Mouse (Mus musculus) forebrain, embryonic 11.5 days (tissue): ENCODE data around the gene Kxd1. TPM values are rescaled to one million over a fixed set of nuclear protein-coding genes. Genes with fewer than 3 reads are reported as not detected.

Source experiments
- ATAC-seq: fragments of 200-750 bp; cut with Nextera tagmentation; replicated peaks from 2 replicates; pipeline ENCODE4 v1.8.0; 2017; ENCODE audit warnings: moderate TSS enrichment; ENCODE audit not compliant: low FRiP score
- DNase-seq: peaks from one replicate; pipeline ENCODE4 v3.0.0-alpha.2; 2017; ENCODE audit warnings: low spot score
- H3K27ac ChIP-seq: fragments of 300-500 bp; sonication (generic); 2 replicates; pipeline ENCODE4 v1.5.1; 2014; ENCODE audit warnings: low read depth, low read length
- H3K27me3 ChIP-seq: fragments of 300-500 bp; sonication (generic); 2 replicates; pipeline ENCODE4 v1.6.1; 2014; ENCODE audit warnings: mild to moderate bottlenecking, low read length, mixed read lengths; ENCODE audit not compliant: control insufficient read depth, insufficient read depth
- H3K36me3 ChIP-seq: fragments of 300-500 bp; sonication (generic); 2 replicates; pipeline ENCODE4 v1.6.1; 2014; ENCODE audit warnings: mild to moderate bottlenecking, low read length, moderate library complexity, mixed read lengths; ENCODE audit not compliant: control insufficient read depth, insufficient read depth
- H3K4me1 ChIP-seq: fragments of 300-500 bp; sonication (generic); replicated peaks from 2 replicates; pipeline ENCODE4 v1.6.1; 2014; ENCODE audit warnings: low read length, mixed read lengths; ENCODE audit not compliant: control insufficient read depth, insufficient read depth
- H3K4me2 ChIP-seq: fragments of 300-500 bp; sonication (generic); 2 replicates; pipeline ENCODE4 v1.6.1; 2014; ENCODE audit warnings: low read depth, mild to moderate bottlenecking, low read length, moderate library complexity, mixed read lengths; ENCODE audit not compliant: severe bottlenecking
- H3K4me3 ChIP-seq: fragments of 300-500 bp; sonication (generic); 2 replicates; pipeline ENCODE4 v1.5.1; 2014; ENCODE audit warnings: low read depth, low read length
- H3K9ac ChIP-seq: fragments of 300-500 bp; sonication (generic); 2 replicates; pipeline ENCODE4 v1.6.1; 2014; ENCODE audit warnings: low read length
- H3K9me3 ChIP-seq: fragments of 300-500 bp; sonication (generic); 2 replicates; pipeline ENCODE4 v1.6.1; 2016; ENCODE audit warnings: low read length, mixed read lengths; ENCODE audit not compliant: control insufficient read depth
- WGBS: fragments of 180-500 bp; shearing (Covaris S2); extraction: QIAGEN DNeasy Blood & Tissue Kit; methylation state at CpG from one replicate; pipeline ENCODE4 v1.1.7; 2014; 5-methylcytosine and 5-hydroxymethylcytosine counted together
- polyA plus RNA-seq: library from polyadenylated mRNA; unstranded; fragments of >200 nt; fragmentation: Nextera tagmentation; extraction: Ambion mirVana; gene quantifications from 2 replicates; pipeline ENCODE4 v1.2.1, GENCODE M21; 2014

Gene Kxd1
- polyA plus RNA-seq, 1 experiment from 2014 or later, result 56.0 TPM

DNA sequence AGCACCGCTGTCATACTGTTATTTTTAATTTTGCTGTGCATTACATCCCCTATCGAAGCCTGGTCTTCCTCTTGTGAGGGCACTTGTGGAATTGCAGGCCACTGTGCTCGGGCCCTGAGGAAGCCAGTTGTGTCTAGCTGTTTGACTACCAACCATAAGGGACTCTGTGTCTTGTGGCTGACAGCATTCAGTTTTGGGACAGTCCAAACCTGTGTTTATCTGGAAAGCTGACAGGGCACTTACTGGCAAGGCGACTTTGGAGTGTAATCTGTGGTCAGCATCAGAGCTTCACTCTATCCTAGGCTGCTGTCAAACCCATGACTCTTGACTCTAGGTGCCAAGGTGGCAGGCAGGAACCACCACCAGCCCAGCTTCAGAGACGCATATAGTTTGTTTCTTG is 13.3 kb upstream of the Kxd1 start:
- Histone ChIP-seq H3K36me3 (no peaks in the 10 kb centered on the region), H3K4me2 (no peak overlapping the region), H3K4me1 (peaks cover 9% of the 10 kb centered on the region; the same call in 1 of the 2 replicates), H3K4me3 (no peak overlapping the region), H3K27ac (no peak overlapping the region), H3K9me3 (no peaks in the 10 kb centered on the region), H3K9ac (no peak overlapping the region), H3K27me3 (no peaks in the 10 kb centered on the region)
- DNase-seq (no peak), ATAC-seq (no peak)
- 90% methylated on average over 5 of the region's 5 CpGs for WGBS

GRCm38 (mm10) chr8:70540507-70541071 is 12.8 kb upstream of the Kxd1 start:
- DNase-seq (no peak), ATAC-seq (no peak)
- WGBS, result 58% methylated on average over 7 of the region's 7 CpGs
- Histone ChIP-seq H3K36me3 (no peaks in the 10 kb centered on the region), H3K4me1 (peaks cover 9% of the 10 kb centered on the region; the same call in 1 of the 2 replicates), H3K27ac (no peak overlapping the region), H3K27me3 (no peaks in the 10 kb centered on the region), H3K9ac (peak overlapping the region; percentile 85), H3K9me3 (no peaks in the 10 kb centered on the region), H3K4me2 (peak overlapping the region; percentile 96), H3K4me3 (peak overlapping the region; percentile 78)

DNA sequence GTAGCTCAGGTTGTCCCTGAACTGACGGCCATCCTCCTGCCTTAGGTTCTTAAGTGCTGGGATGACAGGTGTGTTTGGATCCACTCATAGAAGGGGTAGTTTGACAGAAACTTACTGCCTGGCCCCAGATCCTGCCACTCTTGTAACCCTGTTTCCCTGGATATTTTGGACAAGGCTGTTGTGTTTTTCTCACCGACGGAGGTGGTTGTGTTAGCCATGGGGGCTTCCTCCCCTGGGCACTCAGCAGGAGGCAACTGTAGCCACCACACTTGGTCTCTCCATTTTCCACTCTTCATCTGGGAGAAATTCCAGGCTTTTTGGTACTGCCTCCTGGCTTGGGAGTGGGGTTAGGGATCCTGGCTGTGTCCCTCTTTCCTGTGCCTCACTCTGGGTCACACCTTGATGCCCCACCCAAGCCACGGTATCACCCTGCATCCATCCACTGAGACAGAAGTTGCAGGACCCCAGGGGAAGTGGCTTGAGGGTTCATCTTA is 12.3 kb upstream of the Kxd1 start:
- no peaks in the 10 kb centered on the region for H3K9me3 ChIP-seq
- no peak for ATAC-seq
- WGBS, result 15% methylated on average over 4 of the region's 4 CpGs

DNA sequence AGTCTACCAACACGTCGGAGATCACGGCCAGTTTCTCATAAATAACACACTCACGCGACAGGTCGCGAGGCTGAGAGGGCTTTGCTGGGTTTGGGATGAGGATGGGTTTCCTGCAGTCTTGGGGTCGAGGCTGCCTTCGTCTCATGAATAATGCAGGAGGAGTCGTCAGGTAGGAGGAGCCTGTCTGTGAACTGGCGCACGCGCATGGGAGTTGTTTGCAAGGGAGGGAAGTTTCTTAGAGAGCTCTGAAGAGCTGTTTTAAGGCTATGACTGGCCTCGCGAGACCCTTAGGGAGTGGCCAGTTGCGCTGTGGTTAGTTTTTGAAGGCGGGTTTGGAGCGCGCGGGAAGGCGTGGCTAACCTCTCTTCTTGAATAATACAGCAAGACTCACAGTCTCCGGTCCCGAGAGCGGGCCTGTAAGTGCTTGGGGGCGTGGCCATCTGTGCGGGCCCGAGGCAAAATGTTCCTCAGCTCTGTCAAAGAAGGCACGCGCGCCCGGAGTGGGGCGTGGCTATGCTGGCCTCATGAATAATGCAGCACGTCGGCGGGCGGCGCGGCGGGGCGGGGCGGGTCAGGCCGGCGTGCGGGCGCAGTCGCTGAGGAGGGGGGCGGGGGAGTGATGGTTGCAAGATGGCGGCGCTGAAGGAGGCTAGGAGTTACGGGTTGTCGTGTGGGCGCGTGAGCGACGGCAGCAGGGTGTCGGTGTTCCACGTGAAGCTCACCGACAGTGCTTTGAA is 11.5 kb upstream of the Kxd1 start, which contains the start of gene Ell:
Gene Ell, plus strand, starts transcription at position 381 of the 737 bp plus-strand sequence.
- peak; percentile 90 for ATAC-seq
- Histone ChIP-seq H3K9me3 (no peaks in the 10 kb centered on the region), H3K4me3 (peak within 1 kb of the TSS; percentile 78), H3K4me2 (peak within 1 kb of the TSS; percentile 96), H3K4me1 (peaks cover 9% of the 10 kb centered on the region; the same call in 1 of the 2 replicates), H3K27ac (peak within 1 kb of the TSS; percentile 85), H3K9ac (peak within 1 kb of the TSS; percentile 85), H3K27me3 (no peaks in the 10 kb centered on the region), H3K36me3 (no peaks in the 10 kb centered on the region)
- DNase-seq, result peak; percentile 100
- under 1% methylated on average over 58 of the region's 58 CpGs for WGBS

More for the DNA sequence above, 12.3 kb upstream of the Kxd1 start:
- no peak for DNase-seq
- peak overlapping the region; percentile 78 for H3K4me3 ChIP-seq
- peak overlapping the region; percentile 96 for H3K4me2 ChIP-seq
- no peaks in the 10 kb centered on the region for H3K36me3 ChIP-seq
- H3K9ac ChIP-seq, result peak overlapping the region; percentile 85
- no peak overlapping the region for H3K27ac ChIP-seq
- H3K27me3 ChIP-seq, result no peaks in the 10 kb centered on the region
- H3K4me1 ChIP-seq, result peaks cover 9% of the 10 kb centered on the region; the same call in 1 of the 2 replicates

GRCm38 (mm10) chr8:70538633-70539076 is 10.9 kb upstream of the Kxd1 start:
- ATAC-seq (peak; percentile 79), DNase-seq (peak; percentile 100)
- Histone ChIP-seq H3K4me3 (peak overlapping the region; percentile 78), H3K36me3 (no peaks in the 10 kb centered on the region), H3K4me1 (peaks cover 9% of the 10 kb centered on the region; the same call in 1 of the 2 replicates), H3K9me3 (no peaks in the 10 kb centered on the region), H3K9ac (peak overlapping the region; percentile 85; the same call in 1 of the 2 replicates), H3K27me3 (no peaks in the 10 kb centered on the region), H3K27ac (peak overlapping the region; percentile 85), H3K4me2 (peak overlapping the region; percentile 96)
- WGBS, result under 1% methylated on average over 32 of the region's 32 CpGs

DNA sequence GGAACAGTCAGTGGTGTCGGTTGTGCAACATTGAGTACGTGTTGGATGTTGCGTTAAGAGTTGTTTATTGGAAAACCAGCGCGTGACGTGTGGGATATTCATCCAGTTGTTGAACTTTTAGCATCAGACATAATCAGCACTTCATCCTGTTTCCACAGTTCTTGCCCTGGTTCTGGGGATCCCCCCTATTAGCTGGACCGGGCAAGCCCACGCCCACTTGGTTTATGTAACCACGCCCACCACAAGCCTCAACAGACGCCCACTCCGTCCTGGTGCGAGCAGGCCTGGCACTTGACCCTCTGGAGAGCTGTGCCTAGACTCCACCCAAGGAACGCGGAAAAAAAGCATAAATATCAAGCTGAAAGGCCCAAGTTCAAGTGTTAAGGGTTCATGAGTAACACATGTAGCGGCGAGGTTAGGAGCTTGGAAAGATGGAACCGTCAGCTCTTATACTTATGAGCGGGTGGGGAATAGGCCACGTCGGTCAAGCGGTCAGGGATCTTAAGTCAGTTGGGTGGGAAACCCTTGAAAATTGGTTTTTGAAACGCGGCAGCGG is 10.3 kb upstream of the Kxd1 start:
- Histone ChIP-seq H3K4me1 (peaks cover 9% of the 10 kb centered on the region; the same call in 1 of the 2 replicates), H3K4me2 (peak overlapping the region; percentile 96), H3K27me3 (no peaks in the 10 kb centered on the region), H3K4me3 (peak overlapping the region; percentile 78), H3K9ac (peak overlapping the region; percentile 50; the same call in 1 of the 2 replicates), H3K27ac (peak overlapping the region; percentile 63; the same call in 1 of the 2 replicates), H3K9me3 (no peaks in the 10 kb centered on the region), H3K36me3 (no peaks in the 10 kb centered on the region)
- WGBS, result 15% methylated on average over 24 of the region's 24 CpGs
- peak; percentile 72 for DNase-seq
- peak; percentile 26 for ATAC-seq

- H3K4me2 ChIP-seq, result no peak overlapping the region
- DNase-seq, result no peak
- H3K9ac ChIP-seq, result no peak overlapping the region
- WGBS, result 85% methylated on average over 2 of the region's 2 CpGs
- H3K9me3 ChIP-seq, result no peaks in the 10 kb centered on the region
- peaks cover 4% of the 10 kb centered on the region; the same call in 1 of the 2 replicates for H3K36me3 ChIP-seq
- H3K4me1 ChIP-seq, result peaks cover 7% of the 10 kb centered on the region; the same call in 1 of the 2 replicates
- no peak for ATAC-seq
- H3K27me3 ChIP-seq, result no peaks in the 10 kb centered on the region
- H3K4me3 ChIP-seq, result no peak overlapping the region
- H3K27ac ChIP-seq, result no peak overlapping the region
Observed at GRCm38 (mm10) chr8:70535701-70536100, 7.9 kb upstream of the Kxd1 start.

DNA sequence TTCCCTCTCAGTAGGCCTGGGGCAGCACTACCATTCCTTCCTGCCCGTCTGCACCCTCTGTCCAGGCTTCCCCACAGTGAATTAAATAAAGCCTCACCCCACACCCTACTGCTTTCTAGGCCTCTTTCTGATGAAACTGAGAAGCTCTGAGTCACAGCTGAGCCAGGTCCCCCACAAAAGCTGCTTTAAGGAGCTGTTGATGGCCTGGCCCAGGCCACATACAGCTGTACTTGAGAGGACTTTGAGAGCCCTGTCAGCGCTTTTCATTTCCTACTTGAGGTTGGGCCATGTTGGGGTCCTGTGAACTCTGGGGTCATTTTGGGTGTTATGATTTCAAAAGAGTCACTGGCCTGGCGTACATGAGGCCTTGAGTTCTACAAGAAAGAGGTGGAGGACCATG is 7.5 kb upstream of the Kxd1 start:
- no peaks in the 10 kb centered on the region for H3K27me3 ChIP-seq

More for the DNA sequence above, 7.5 kb upstream of the Kxd1 start:
- Histone ChIP-seq H3K9me3 (no peaks in the 10 kb centered on the region), H3K4me3 (no peak overlapping the region), H3K9ac (no peak overlapping the region), H3K36me3 (peaks cover 4% of the 10 kb centered on the region; the same call in 1 of the 2 replicates), H3K4me2 (no peak overlapping the region), H3K27ac (no peak overlapping the region), H3K4me1 (peaks cover 2% of the 10 kb centered on the region; the same call in 1 of the 2 replicates)
- ATAC-seq (no peak), DNase-seq (no peak)
- WGBS, result 91% methylated on average over 3 of the region's 3 CpGs
